Mouse (Mus musculus) forebrain, embryonic 13.5 days (tissue): ENCODE measurements around the gene Ankrd2. TPM values are rescaled to one million over a fixed set of nuclear protein-coding genes. Genes with fewer than 3 reads are reported as not detected.
A peak's percentile ranks its signal among the peaks of the same experiment; 100 is the strongest.

ENCODE experiments used
- ATAC-seq: fragments of 200-750 bp; cut with Nextera tagmentation; 2 replicates; pipeline ENCODE4 v1.8.0; 2017
- H3K27ac ChIP-seq: fragments of 300-500 bp; sonication (generic); 2 replicates; pipeline ENCODE4 v1.5.1; 2015; ENCODE audit warnings: inconsistent platforms, mild to moderate bottlenecking, moderate library complexity
- H3K27me3 ChIP-seq: fragments of 300-500 bp; sonication (generic); 2 replicates; pipeline ENCODE4 v1.6.1; 2015; ENCODE audit warnings: mild to moderate bottlenecking, inconsistent platforms
- H3K36me3 ChIP-seq: fragments of 300-500 bp; sonication (generic); 2 replicates; pipeline ENCODE4 v1.6.1; 2015; ENCODE audit warnings: mild to moderate bottlenecking, inconsistent platforms; ENCODE audit not compliant: poor library complexity, severe bottlenecking
- H3K4me1 ChIP-seq: fragments of 300-500 bp; sonication (generic); 2 replicates; pipeline ENCODE4 v1.6.1; 2015; ENCODE audit warnings: inconsistent platforms
- H3K4me2 ChIP-seq: fragments of 300-500 bp; sonication (generic); 2 replicates; pipeline ENCODE4 v1.6.1; 2015; ENCODE audit warnings: inconsistent platforms, mild to moderate bottlenecking, moderate library complexity
- H3K4me3 ChIP-seq: fragments of 300-500 bp; sonication (generic); 2 replicates; pipeline ENCODE4 v1.5.1; 2015; ENCODE audit warnings: mild to moderate bottlenecking, inconsistent platforms
- H3K9ac ChIP-seq: fragments of 300-500 bp; sonication (generic); 2 replicates; pipeline ENCODE4 v1.6.1; 2015; ENCODE audit warnings: mild to moderate bottlenecking, inconsistent platforms
- H3K9me3 ChIP-seq: fragments of 300-500 bp; sonication (generic); replicated peaks from 2 replicates; pipeline ENCODE4 v1.6.1; 2016; ENCODE audit warnings: inconsistent platforms
- WGBS: fragments of 180-500 bp; shearing (Covaris S2); methylation state at CpG from one replicate; pipeline ENCODE4 v1.1.7; 2015; 5-methylcytosine and 5-hydroxymethylcytosine counted together
- polyA plus RNA-seq: library from polyadenylated mRNA; unstranded; fragments of >200 nt; fragmentation: Nextera tagmentation; extraction: Ambion mirVana; gene quantifications from 2 replicates; pipeline ENCODE4 v1.2.1, GENCODE M21; 2015

Ankrd2 gene
- polyA plus RNA-seq, 1 experiment from 2014 or later, result 0.15 TPM

DNA sequence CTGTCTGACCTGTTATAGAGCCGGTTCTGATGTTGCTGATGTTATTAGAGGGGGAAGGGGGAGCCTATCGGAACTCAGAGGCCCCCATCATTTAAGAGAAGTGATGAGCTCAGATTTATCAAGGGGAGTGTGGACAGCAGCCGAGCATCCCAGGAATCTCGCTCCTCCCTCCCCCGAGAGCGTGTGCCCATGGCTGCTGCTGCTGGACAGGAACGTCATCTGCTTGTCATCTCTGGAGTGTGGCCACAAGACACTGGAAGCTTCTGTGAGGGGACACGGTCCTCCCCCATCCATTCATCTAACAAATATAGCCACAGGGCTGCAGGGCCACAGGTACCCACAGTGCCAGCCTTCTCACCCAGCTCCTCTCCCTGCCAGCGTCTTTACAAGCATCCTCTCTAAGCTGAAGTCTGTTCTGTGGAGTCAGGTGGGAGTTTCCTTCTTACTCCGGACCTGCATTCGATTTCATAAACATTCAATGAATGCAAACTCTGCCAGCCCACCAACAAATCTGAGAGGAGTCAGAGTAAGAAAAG is 1.4 kb downstream of the Ankrd2 start:
- Histone ChIP-seq H3K9ac (no peak overlapping the region), H3K4me3 (no peak overlapping the region), H3K4me1 (peaks cover 6% of the 10 kb centered on the region; the same call in 1 of the 2 replicates), H3K4me2 (no peak overlapping the region), H3K36me3 (0 out of 2 replicates have a peak, but pooled peaks cover 4% of the 10 kb centered on the region), H3K9me3 (no peaks in the 10 kb centered on the region), H3K27ac (no peak overlapping the region), H3K27me3 (peaks cover 7% of the 10 kb centered on the region; the same call in 1 of the 2 replicates)
- WGBS, result 86% methylated on average over 11 of the region's 11 CpGs
- no peak for ATAC-seq

DNA sequence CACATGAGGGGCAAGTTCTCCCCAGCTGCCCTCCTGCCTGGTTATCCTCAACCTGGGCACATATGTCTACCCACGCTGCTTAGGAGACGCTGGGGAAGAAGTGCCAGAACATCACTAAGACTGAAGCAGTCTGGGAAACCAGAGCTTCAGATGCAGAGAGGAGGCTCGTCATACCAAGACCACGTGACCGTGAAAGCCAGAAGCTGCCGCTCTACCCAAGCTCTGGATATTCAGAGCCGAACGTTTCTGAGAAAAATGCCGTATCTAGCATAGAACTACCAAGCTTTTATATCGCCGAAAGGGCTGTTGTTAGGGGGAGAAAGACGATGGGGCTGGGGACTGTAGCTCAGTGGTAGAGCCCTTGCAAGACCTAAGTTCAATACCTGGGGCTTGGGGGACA is 2.5 kb downstream of the Ankrd2 start:
- Histone ChIP-seq H3K4me2 (no peak overlapping the region), H3K9me3 (no peaks in the 10 kb centered on the region), H3K9ac (no peak overlapping the region), H3K4me1 (peaks cover 6% of the 10 kb centered on the region; the same call in 1 of the 2 replicates), H3K4me3 (no peak overlapping the region), H3K36me3 (0 out of 2 replicates have a peak, but pooled peaks cover 4% of the 10 kb centered on the region), H3K27me3 (peaks cover 7% of the 10 kb centered on the region; the same call in 1 of the 2 replicates), H3K27ac (no peak overlapping the region)
- WGBS, result 95% methylated on average over 12 of the region's 12 CpGs
- ATAC-seq, result no peak

GRCm38 (mm10) chr19:42043988-42044387 is 8.2 kb downstream of the Ankrd2 start:
- H3K27me3 ChIP-seq, result peaks cover 7% of the 10 kb centered on the region; the same call in 1 of the 2 replicates
- H3K4me1 ChIP-seq, result peaks cover 4% of the 10 kb centered on the region; the same call in 1 of the 2 replicates
- H3K27ac ChIP-seq, result no peak overlapping the region
- H3K36me3 ChIP-seq, result no peaks in the 10 kb centered on the region
- no peak overlapping the region for H3K4me2 ChIP-seq
- ATAC-seq, result no peak
- no peak overlapping the region for H3K9ac ChIP-seq
- H3K9me3 ChIP-seq, result no peaks in the 10 kb centered on the region
- no peak overlapping the region for H3K4me3 ChIP-seq
- 95% methylated on average over 6 of the region's 6 CpGs for WGBS

- Histone ChIP-seq H3K9ac (peak within 1 kb of the TSS; percentile 47), H3K27me3 (no peaks in the 10 kb centered on the region), H3K4me3 (peak within 1 kb of the TSS; percentile 22), H3K36me3 (no peaks in the 10 kb centered on the region), H3K27ac (no peak within 1 kb of the TSS), H3K4me1 (peaks cover 4% of the 10 kb centered on the region; the same call in 1 of the 2 replicates), H3K4me2 (peak within 1 kb of the TSS; percentile 54), H3K9me3 (no peaks in the 10 kb centered on the region)
- WGBS, result 28% methylated on average over 23 of the region's 23 CpGs
- peak; percentile 86 for ATAC-seq
Observed at GRCm38 (mm10) chr19:42045269-42046102, 9.7 kb downstream of the Ankrd2 start, which contains the start of gene Hoga1. Gene Hoga1, plus strand, starts transcription at chr19:42045610.

DNA sequence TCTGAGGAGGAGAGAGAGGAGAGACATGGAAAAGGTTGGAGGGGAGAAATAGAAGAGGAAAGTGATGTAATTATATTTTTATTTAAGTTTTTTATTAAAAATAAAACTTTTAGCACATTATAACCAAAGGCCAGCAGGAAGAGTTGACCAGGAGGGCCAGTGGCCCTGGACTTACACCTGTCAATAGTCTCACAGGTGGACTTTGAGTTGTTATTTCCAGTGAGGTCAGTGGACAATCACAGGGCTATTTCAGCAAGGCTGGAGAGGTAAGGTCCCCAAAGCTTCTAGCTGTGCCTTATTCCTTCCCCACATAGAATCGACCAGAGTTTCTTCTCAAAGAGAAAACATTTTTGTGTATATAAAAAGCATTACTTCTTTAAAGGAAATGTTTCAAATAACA is 14.5 kb downstream of the Ankrd2 start:
- ATAC-seq, result no peak
- Histone ChIP-seq H3K4me1 (peaks cover 4% of the 10 kb centered on the region; the same call in 1 of the 2 replicates), H3K9ac (no peak overlapping the region), H3K36me3 (no peaks in the 10 kb centered on the region), H3K27ac (no peak overlapping the region), H3K4me2 (no peak overlapping the region), H3K27me3 (no peaks in the 10 kb centered on the region), H3K4me3 (no peak overlapping the region), H3K9me3 (no peaks in the 10 kb centered on the region)
- WGBS, result 76% methylated on average over 1 of the region's 1 CpGs

GRCm38 (mm10) chr19:42051351-42051750 is 15.6 kb downstream of the Ankrd2 start:
- Histone ChIP-seq H3K36me3 (no peaks in the 10 kb centered on the region), H3K4me2 (no peak overlapping the region), H3K4me3 (no peak overlapping the region), H3K9me3 (no peaks in the 10 kb centered on the region), H3K9ac (no peak overlapping the region), H3K27me3 (no peaks in the 10 kb centered on the region), H3K4me1 (no peaks in the 10 kb centered on the region), H3K27ac (no peak overlapping the region)
- ATAC-seq, result no peak
- WGBS, result 88% methylated on average over 3 of the region's 3 CpGs

GRCm38 (mm10) chr19:42051948-42052347 is 16.1 kb downstream of the Ankrd2 start, which contains the start of gene 4933411K16Rik:
Gene 4933411K16Rik, plus strand, starts transcription at chr19:42052248.
- Histone ChIP-seq H3K36me3 (no peaks in the 10 kb centered on the region), H3K9ac (no peak within 1 kb of the TSS), H3K27me3 (no peaks in the 10 kb centered on the region), H3K4me2 (no peak within 1 kb of the TSS), H3K4me3 (no peak within 1 kb of the TSS), H3K4me1 (no peaks in the 10 kb centered on the region), H3K27ac (no peak within 1 kb of the TSS), H3K9me3 (no peaks in the 10 kb centered on the region)
- WGBS, result 79% methylated on average over 4 of the region's 4 CpGs
- ATAC-seq, result no peak

GRCm38 (mm10) chr19:42054255-42054654 is 18.5 kb downstream of the Ankrd2 start:
- Histone ChIP-seq H3K4me2 (no peak overlapping the region), H3K4me1 (no peaks in the 10 kb centered on the region), H3K9me3 (no peaks in the 10 kb centered on the region), H3K9ac (no peak overlapping the region), H3K27ac (no peak overlapping the region), H3K36me3 (no peaks in the 10 kb centered on the region), H3K4me3 (no peak overlapping the region), H3K27me3 (no peaks in the 10 kb centered on the region)
- WGBS, result 78% methylated on average over 6 of the region's 6 CpGs
- ATAC-seq, result no peak

GRCm38 (mm10) chr19:42055881-42056280 is 20.1 kb downstream of the Ankrd2 start:
- Histone ChIP-seq H3K4me3 (no peak overlapping the region), H3K9ac (no peak overlapping the region), H3K27me3 (no peaks in the 10 kb centered on the region), H3K4me2 (no peak overlapping the region), H3K4me1 (no peaks in the 10 kb centered on the region), H3K9me3 (no peaks in the 10 kb centered on the region), H3K27ac (no peak overlapping the region), H3K36me3 (no peaks in the 10 kb centered on the region)
- ATAC-seq, result no peak
- WGBS, result 78% methylated on average over 2 of the region's 2 CpGs

DNA sequence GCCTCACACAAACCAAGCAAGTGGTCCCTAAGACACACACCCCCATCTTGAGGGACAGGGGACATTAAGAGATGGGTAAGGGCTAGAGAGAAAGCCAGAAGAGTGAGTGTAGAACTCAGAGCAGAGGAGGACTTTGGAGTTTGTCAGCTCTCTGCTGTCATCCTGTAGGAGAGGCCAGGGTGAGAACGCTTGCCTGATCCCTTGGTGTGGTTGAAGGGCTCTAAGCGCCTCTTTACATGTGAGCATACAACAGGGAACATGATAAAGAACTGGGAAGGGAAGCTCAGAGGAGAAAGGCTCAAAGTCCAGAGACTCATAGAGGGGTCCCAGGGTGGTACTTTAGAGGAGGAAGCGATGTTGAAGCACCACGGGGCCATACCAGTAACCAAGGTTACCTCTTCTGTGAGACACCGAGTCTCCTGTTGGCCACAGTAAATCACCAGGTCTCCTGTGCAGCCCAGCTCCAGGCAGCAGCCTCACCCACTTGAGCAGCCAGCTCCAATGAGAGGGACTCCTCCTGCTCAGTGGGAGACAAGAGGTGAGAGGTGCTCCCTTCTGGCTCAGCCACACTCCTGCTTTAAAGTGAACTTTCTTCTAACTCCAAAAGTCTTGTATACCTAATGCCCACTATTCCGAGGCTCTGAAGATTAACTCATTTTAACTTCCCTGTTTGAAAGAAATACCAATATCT is 21.1 kb downstream of the Ankrd2 start:
- no peak overlapping the region for H3K9ac ChIP-seq
- 89% methylated on average over 6 of the region's 6 CpGs for WGBS
- H3K27me3 ChIP-seq, result no peaks in the 10 kb centered on the region
- no peak for ATAC-seq
- H3K27ac ChIP-seq, result no peak overlapping the region
- no peaks in the 10 kb centered on the region for H3K9me3 ChIP-seq
- H3K4me1 ChIP-seq, result no peaks in the 10 kb centered on the region
- H3K36me3 ChIP-seq, result no peaks in the 10 kb centered on the region
- no peak overlapping the region for H3K4me2 ChIP-seq
- no peak overlapping the region for H3K4me3 ChIP-seq

DNA sequence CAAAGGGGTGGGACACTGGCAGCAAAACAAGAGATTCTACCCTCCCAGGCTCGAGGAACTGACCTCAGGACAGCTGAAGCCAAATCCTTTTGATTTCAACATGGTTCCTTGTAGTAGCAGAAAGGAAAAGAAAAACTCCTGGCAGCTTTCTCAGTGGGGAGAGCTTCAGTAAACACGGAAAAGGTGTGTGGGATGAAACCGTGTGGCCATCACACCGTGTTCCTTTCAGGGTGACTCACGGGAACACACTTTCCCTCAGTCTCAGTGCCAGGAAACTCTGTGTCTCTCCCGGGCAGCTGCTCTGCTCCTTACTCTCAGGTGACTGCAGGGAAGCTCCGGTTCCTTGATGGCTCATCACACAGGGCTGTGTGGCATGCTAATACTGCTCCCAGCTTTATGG is 22.6 kb downstream of the Ankrd2 start:
- Histone ChIP-seq H3K4me1 (no peaks in the 10 kb centered on the region), H3K4me2 (no peak overlapping the region), H3K4me3 (no peak overlapping the region), H3K27me3 (no peaks in the 10 kb centered on the region), H3K27ac (no peak overlapping the region), H3K36me3 (no peaks in the 10 kb centered on the region), H3K9ac (no peak overlapping the region), H3K9me3 (no peaks in the 10 kb centered on the region)
- no peak for ATAC-seq
- 79% methylated on average over 7 of the region's 7 CpGs for WGBS

DNA sequence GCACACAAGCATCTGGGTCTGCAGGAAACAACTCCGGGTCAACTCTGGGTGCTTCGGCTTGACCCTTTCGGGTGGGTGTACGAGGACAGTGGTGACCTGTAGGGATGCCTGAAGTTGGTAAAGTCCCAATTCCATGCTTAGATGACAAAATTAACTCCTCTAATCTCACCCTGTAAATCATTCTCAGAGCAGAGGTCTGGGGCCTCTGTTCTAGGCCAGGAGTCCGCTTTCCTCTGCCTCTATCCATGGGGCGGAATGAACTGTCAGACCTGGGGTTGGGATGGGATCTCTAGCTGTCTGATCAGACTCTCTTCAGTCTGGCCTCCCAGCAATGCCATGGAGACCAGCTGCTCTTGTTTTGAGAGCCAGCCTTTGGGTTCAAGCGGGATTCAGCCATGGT is 25.6 kb downstream of the Ankrd2 start:
- H3K4me2 ChIP-seq, result no peak overlapping the region
- H3K9me3 ChIP-seq, result no peaks in the 10 kb centered on the region
- H3K4me3 ChIP-seq, result no peak overlapping the region
- H3K4me1 ChIP-seq, result no peaks in the 10 kb centered on the region
- no peak for ATAC-seq
- H3K9ac ChIP-seq, result no peak overlapping the region
- H3K27ac ChIP-seq, result no peak overlapping the region
- 97% methylated on average over 7 of the region's 7 CpGs for WGBS
- no peaks in the 10 kb centered on the region for H3K36me3 ChIP-seq
- no peaks in the 10 kb centered on the region for H3K27me3 ChIP-seq
